Mouse (Mus musculus) right cerebral cortex, postnatal 36 days (tissue): Measurements from ENCODE around the gene Dcst1.

Experiments
- DNase-seq, 2 experiments: peaks; one replicate each; pipeline ENCODE4 v3.0.0; 2022; ENCODE audit warnings: low spot score in 2 of 2, mixed read lengths in 1 of 2

Gene Dcst1

GRCm38 (mm10) chr3:89388901-89389740, 24.1 kb upstream of the Dcst1 start:
- no peak for DNase-seq

- DNase-seq = no peak
These were observed 23.3 kb upstream of the Dcst1 start for GRCm38 (mm10) chr3:89388134-89388881.

GRCm38 (mm10) chr3:89387632-89388031, 22.6 kb upstream of the Dcst1 start:
- DNase-seq = no peak

DNA sequence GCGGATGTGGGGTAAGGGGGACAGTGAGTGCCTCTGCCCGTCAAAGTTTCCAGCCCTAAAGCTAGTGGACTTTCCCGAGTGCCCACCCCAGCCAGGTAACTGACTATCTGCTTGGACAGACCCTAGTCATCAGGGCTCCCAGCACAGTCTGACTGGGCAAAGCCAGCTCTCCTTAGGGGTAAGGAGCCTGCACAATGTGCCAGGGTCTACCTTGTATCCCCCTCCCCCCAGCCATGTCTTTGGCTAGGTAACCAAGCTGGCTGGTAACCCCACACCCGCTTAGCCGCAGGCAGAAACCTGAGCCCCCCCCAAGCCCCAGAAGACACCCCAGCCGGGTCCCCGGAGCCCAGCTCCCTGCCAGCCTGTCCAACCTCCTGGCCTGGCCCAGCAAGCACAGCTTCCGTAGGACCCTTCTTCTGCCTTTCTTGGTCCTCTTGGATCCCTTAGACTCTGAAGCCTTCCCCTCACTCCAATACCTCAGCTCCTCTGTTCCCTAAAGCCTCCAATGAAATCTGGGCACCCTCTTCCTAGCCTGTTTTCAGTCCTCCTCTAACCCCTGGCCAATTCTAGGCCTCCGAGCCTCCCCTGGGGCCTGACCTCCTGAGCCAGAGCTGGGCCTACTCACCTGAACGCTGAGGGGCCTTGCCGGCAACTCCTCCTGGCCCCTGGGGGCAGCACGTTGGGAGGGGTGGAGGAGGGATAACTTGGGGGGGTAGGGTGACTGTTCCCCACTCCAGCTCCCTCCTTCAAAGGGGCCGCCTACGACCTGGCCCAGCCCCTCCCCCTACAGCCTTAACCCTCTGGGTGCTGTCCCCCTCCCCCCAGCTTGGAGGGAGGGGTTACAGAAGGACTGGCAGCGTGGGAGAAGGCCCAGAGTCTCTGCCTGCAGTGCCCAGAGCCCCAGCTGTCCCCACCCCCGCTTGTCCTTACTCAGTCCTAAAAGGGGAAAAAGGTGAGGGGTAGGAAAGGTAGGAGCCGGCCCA, 21.7 kb upstream of the Dcst1 start:
- DNase-seq = no peak

- no peak for DNase-seq
These were observed 20.4 kb upstream of the Dcst1 start for GRCm38 (mm10) chr3:89385451-89385850.

GRCm38 (mm10) chr3:89384331-89385076, 19.5 kb upstream of the Dcst1 start:
- no peak for DNase-seq

DNA sequence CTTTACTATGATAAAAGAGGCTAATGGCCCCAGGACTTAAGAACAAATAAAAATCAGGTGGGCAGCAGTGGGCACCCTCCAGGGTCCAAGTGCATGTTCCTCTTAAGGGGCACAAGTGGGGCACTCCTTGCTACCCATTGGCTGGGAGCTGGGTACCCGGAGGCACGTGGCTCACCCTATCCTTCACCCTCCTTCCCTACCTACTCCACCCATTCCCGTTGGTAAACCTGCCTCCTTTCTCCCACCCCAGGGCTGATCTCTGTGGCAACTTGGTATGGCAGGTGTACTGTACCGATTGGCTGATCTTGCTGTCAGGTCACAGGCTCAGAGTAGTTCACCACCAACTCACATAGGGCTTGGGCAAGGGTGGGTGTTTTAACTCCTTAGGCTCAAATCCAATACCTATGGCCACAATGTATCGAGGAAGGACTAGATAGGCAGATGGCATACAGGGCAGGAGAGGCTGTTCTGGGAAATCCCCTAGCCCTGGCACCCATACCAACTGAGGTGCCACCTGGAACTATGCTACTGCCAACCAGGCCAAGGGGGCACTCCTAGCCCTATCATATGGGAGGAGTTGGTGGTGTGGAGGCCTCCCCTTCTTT, 18.7 kb upstream of the Dcst1 start:
- no peak for DNase-seq

GRCm38 (mm10) chr3:89382950-89383349, 17.9 kb upstream of the Dcst1 start:
- no peak for DNase-seq

GRCm38 (mm10) chr3:89382033-89382882, 17.2 kb upstream of the Dcst1 start:
- DNase-seq = no peak

GRCm38 (mm10) chr3:89381233-89381632, 16.2 kb upstream of the Dcst1 start:
- DNase-seq = no peak

DNA sequence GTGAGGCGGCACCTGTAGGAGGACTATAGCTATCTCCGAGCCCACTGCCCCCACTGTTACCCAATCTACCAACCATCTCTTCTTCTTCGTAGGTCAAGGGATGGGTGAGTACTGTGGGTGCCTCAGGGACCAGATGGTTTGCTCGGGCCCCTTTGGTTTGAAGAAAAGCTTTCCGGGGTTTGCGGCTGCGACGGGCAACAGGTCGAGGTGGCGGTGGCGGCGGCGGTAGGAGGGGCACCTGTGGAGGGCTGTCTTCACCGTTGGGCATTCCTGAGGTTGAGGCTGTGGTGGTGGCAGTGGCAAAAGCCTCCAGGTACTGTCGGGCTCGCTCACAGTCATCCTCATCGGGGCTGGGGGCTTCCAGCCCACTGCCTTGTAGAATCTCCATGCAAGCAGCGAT, 15.7 kb upstream of the Dcst1 start:
- DNase-seq = no peak

DNA sequence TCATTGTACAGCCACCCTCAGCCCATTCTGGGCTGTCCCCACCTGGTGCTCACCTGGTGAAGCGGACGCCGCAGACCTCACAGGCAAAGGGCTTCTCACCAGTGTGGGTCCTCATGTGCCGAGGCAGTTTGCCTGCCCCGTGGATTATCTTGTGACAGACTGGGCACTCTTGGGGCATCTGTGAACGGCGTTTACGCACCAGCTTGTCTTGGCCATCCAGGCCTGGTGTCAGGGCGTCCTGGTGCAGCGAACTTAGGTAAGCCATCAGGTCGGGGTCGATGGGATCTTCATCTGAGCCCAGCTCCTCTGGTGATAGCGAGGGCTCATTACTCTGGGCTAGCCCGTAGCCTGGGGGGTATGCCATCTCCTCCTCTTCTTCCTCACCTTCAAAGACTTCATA, 15.2 kb upstream of the Dcst1 start:
- DNase-seq = no peak

DNA sequence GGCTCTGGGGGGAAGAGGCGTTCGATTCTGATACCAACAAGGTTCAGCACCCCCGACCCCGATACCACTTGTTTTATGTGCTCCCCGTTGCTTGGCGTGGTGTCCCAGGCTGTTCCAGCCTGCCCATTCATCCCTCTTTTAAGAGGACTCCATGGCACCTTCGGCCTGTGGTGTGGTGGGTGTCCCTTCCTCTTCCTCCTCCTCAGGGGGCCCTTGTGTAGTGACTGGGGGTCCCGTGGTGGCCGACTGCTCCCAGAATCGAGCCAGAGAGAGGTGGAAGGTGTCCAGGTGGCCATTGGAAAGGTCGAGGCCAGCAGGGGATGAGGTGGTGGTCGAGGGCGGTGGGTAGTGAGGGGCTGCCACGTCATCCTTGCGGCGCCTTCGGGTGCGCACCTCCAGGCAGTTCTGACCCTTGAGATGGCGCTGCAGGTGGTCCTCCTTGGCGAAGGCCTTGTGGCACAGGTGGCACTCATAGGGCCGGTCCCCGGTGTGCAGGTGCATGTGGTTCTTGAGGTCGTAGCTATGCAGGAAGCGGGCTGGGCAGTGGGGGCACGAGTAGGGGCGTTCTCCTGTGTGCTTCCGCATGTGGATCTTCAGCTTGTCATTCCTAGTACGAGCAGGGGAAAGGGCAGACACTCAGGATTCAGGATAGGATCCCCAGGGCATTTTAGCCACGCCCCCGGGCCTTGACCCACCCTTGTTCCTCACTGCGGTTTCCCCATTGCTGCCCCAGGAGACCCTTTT, 14.5 kb upstream of the Dcst1 start:
- no peak for DNase-seq

- peak in 1 of 2 experiments; percentile 49 for DNase-seq
These were observed 13.5 kb upstream of the Dcst1 start for GRCm38 (mm10) chr3:89378394-89379067.

DNA sequence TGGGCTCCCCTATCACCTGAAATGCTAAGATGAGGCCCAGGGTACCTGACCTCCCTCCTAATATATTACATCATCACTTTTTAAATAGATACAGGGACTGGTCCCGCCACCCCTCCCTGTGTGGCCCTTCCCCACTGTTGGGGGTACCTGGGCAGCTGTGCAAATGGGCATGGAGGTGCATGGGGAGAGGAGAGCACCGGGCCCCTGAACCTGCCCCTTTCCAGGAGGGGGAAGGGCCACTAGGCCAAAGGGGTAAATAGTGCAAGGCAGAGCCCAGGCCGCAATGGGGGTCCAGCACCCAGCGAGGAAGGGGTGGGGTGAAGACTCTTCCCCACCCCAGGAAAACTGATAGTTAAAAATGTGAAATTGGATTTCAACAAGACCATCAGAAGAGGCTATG, 12.8 kb upstream of the Dcst1 start:
- no peak for DNase-seq

GRCm38 (mm10) chr3:89373581-89374231, 8.7 kb upstream of the Dcst1 start:
- no peak for DNase-seq

GRCm38 (mm10) chr3:89367338-89367737, 2.3 kb upstream of the Dcst1 start:
- DNase-seq = no peak
